11 mouse cellular contexts compared by ENCODE assay signal in the genomic region with DNA sequence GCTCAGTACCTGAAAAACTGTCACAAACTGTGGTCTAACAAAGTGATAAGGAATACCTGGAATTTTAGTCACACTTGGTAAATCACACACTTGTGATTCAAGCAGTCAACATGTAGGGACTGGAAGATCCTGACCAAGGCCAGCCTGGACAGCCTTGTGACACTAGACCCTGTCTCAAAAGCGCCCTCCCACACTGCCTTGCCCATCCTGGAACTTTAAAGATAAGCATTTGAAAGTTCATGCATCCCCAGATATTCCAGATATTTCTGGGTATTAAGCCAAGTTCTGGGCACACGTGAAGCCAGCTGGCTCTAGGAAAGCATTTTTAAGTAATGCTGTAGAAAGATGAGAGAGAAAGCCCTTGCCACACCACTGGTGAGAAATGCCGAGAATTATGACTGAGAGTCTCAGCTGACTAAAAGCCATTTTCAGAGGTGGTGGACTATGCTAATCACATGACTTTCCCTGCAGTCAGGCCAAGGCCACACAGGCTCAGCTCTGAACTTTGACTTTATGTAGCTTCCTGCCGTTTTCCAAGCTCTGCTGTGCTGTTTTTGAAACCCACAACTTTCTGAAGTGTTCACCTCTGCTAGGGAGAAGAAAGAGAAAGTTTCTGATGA. TPM values are rescaled to one million over a fixed set of nuclear protein-coding genes. Genes with fewer than 3 reads are reported as not detected.
DNase-seq lines count a peak whose midpoint lies in the region; ATAC-seq lines count a peak whose summit lies in the region.
"Had no signal": no experiment of that assay in that cellular context is flagged by ENCODE, and none has a peak within 500 bp of the region (broad histone marks: within the 10 kb centered on the region; RNA-seq: fewer than 3 reads in every experiment).

No protein-coding gene starts in this region.

- DNase-seq in kidney, adult 18-20 months: peak; percentile 45
- DNase-seq in adrenal gland, adult 2 months: peak; percentile 72
- peak; percentile 67 for DNase-seq in kidney, adult 8-10 months
- peak; percentile 8 to 29 for DNase-seq in lung, postnatal 4 days
- no peak for DNase-seq in hindbrain, embryonic 10.5 days (ENCODE audit: low spot score)
- DNase-seq: right cerebral cortex, adult 18-20 months; thymus, adult 18-20 months had no signal

- no peak overlapping the region for H3K4me2 ChIP-seq in kidney, embryonic 16.5 days (replicated peaks; ENCODE audit: low read depth, low read length)
- H3K4me2 ChIP-seq: limb, embryonic 13.5 days had no signal

- no peak overlapping the region for H3K27ac ChIP-seq in kidney, embryonic 16.5 days (ENCODE audit: low read length)
- H3K27ac ChIP-seq in hindbrain, embryonic 10.5 days: no peak overlapping the region
- H3K27ac ChIP-seq: limb, embryonic 13.5 days had no signal

- WGBS in kidney, embryonic 16.5 days: 64% methylated on average over 4 of the region's 4 CpGs
- WGBS in hindbrain, embryonic 10.5 days: 77% methylated on average over 4 of the region's 4 CpGs

- ATAC-seq in kidney, embryonic 16.5 days (ENCODE audit: low FRiP score, low TSS enrichment): no peak
- no peak for ATAC-seq in erythroid progenitor cell, adult 5-6 weeks (replicated peaks; ENCODE audit: low FRiP score, poor library complexity, severe bottlenecking)
- ATAC-seq: hindbrain, embryonic 16.5 days had no signal

- no peaks in the 10 kb centered on the region for H3K36me3 ChIP-seq in kidney, embryonic 16.5 days (ENCODE audit: insufficient read depth, low read length)
- no peaks in the 10 kb centered on the region for H3K36me3 ChIP-seq in hindbrain, embryonic 10.5 days
- H3K36me3 ChIP-seq: limb, embryonic 13.5 days had no signal

- no peaks in the 10 kb centered on the region for H3K27me3 ChIP-seq in kidney, embryonic 16.5 days (ENCODE audit: insufficient read depth, low read length)
- no peaks in the 10 kb centered on the region for H3K27me3 ChIP-seq in hindbrain, embryonic 10.5 days (ENCODE audit: insufficient read depth, poor library complexity, severe bottlenecking)
- H3K27me3 ChIP-seq: limb, embryonic 13.5 days had no signal

- no peaks in the 10 kb centered on the region for H3K4me1 ChIP-seq in kidney, embryonic 16.5 days (ENCODE audit: insufficient read depth, low read length)
- H3K4me1 ChIP-seq in hindbrain, embryonic 10.5 days (replicated peaks): no peaks in the 10 kb centered on the region
- H3K4me1 ChIP-seq: limb, embryonic 13.5 days had no signal

- H3K9ac ChIP-seq in kidney, embryonic 16.5 days (replicated peaks; ENCODE audit: low read length): no peak overlapping the region
- H3K9ac ChIP-seq: limb, embryonic 13.5 days had no signal

- no peaks in the 10 kb centered on the region for H3K9me3 ChIP-seq in kidney, embryonic 16.5 days (ENCODE audit: low read length)
- no peaks in the 10 kb centered on the region for H3K9me3 ChIP-seq in hindbrain, embryonic 10.5 days
- H3K9me3 ChIP-seq: limb, embryonic 13.5 days had no signal

- no peak overlapping the region for H3K4me3 ChIP-seq in kidney, embryonic 16.5 days (ENCODE audit: low read length)
- no peak overlapping the region for H3K4me3 ChIP-seq in hindbrain, embryonic 10.5 days
- H3K4me3 ChIP-seq: limb, embryonic 13.5 days had no signal

RNA-seq across cellular contexts. Expression of gene Rnf111, which starts 6.5 kb away (rescaled TPM):
- polyA plus RNA-seq in kidney, embryonic 16.5 days (2015; fragmentation: Nextera tagmentation; extraction: Ambion mirVana): 27.1 and 31.2 TPM in 2 replicates
- total RNA-seq in adrenal gland, adult 2 months (2021): 10 to 100 TPM; 30.4 to 47.4 TPM
- polyA plus RNA-seq in adrenal gland, adult 2 months (2012; rRNA removed): 48.3 and 58.3 TPM in 2 replicates
- 33.5 and 37.1 TPM in 2 replicates for polyA plus RNA-seq in hindbrain, embryonic 10.5 days (2016; fragmentation: Nextera tagmentation; extraction: Ambion mirVana)
- total RNA-seq in erythroid progenitor cell, adult 5-6 weeks (2015; ENCODE audit: low replicate concordance): 46.1 and 61.6 TPM in 2 replicates
- 24.9 and 31.6 TPM in 2 replicates for total RNA-seq in erythroid progenitor cell, adult 5-6 weeks (2017; ENCODE audit: low replicate concordance)

RNA-seq across cellular contexts. Expression of gene Sltm, which starts 32.5 kb away (rescaled TPM):
- polyA plus RNA-seq in kidney, embryonic 16.5 days (2015; fragmentation: Nextera tagmentation; extraction: Ambion mirVana): 49.2 and 63.8 TPM in 2 replicates
- 10 to 100 TPM; 28.5 to 41.7 TPM for total RNA-seq in adrenal gland, adult 2 months (2021)
- 3.2 and 5.2 TPM in 2 replicates for polyA plus RNA-seq in adrenal gland, adult 2 months (2012; rRNA removed)
- 47.1 and 61.7 TPM in 2 replicates for polyA plus RNA-seq in hindbrain, embryonic 10.5 days (2016; fragmentation: Nextera tagmentation; extraction: Ambion mirVana)
- total RNA-seq in erythroid progenitor cell, adult 5-6 weeks (2015; ENCODE audit: low replicate concordance): 44.3 and 69.6 TPM in 2 replicates
- 62.0 and 82.7 TPM in 2 replicates for total RNA-seq in erythroid progenitor cell, adult 5-6 weeks (2017; ENCODE audit: low replicate concordance)
